Mouse (Mus musculus) ES-E14 (cell line): Measurements from ENCODE around the gene Sox13. TPM values are rescaled to one million over a fixed set of nuclear protein-coding genes. Genes with fewer than 3 reads are reported as not detected.

Experiments
- DNase-seq: peaks from one replicate; pipeline ENCODE4 v3.0.0-alpha.2; 2013; ENCODE audit warnings: low read depth, low spot score
- H3K27ac ChIP-seq: 2 replicates; pipeline ENCODE4 v1.5.1; 2012; ENCODE audit warnings: low read depth, mild to moderate bottlenecking, low read length, moderate library complexity, mixed read lengths; ENCODE audit not compliant: poor library complexity, insufficient read depth, severe bottlenecking
- H3K36me3 ChIP-seq: 2 replicates; pipeline ENCODE4 v1.6.1; 2012; ENCODE audit warnings: mild to moderate bottlenecking, low read length, moderate library complexity, mixed read lengths; ENCODE audit not compliant: control insufficient read depth, poor library complexity, insufficient read depth, severe bottlenecking
- H3K4me1 ChIP-seq, 2 experiments: fragments of 150-350 bp in 1 of 2; sonication (generic) in 1 of 2; 2 replicates each; pipeline ENCODE4 v1.6.1; 2012; ENCODE audit warnings: low read length in 2 of 2, mild to moderate bottlenecking in 1 of 2, mixed read lengths in 1 of 2; ENCODE audit not compliant: control insufficient read depth in 2 of 2, insufficient read depth in 2 of 2, poor library complexity in 1 of 2
- H3K4me3 ChIP-seq, 2 experiments: fragments of 150-350 bp in 1 of 2; sonication (generic) in 1 of 2; 2 replicates each; pipeline ENCODE4 v1.5.1; 2012; ENCODE audit warnings: low read length in 2 of 2, low read depth in 1 of 2, mild to moderate bottlenecking in 1 of 2, mixed read lengths in 1 of 2; ENCODE audit not compliant: insufficient read depth in 1 of 2, poor library complexity in 1 of 2, severe bottlenecking in 1 of 2
- H3K9ac ChIP-seq: 2 replicates; pipeline ENCODE4 v1.6.1; 2012; ENCODE audit warnings: low read depth, mild to moderate bottlenecking, low read length, mixed read lengths; ENCODE audit not compliant: poor library complexity, insufficient read depth, severe bottlenecking
- H3K9me3 ChIP-seq: fragments of 150-350 bp; sonication (generic); 2 replicates; pipeline ENCODE4 v1.6.1; 2012; ENCODE audit warnings: low read depth, mild to moderate bottlenecking, low read length; ENCODE audit not compliant: control insufficient read depth, insufficient read depth
- CHD2 ChIP-seq: IDR thresholded peaks from 2 replicates; pipeline ENCODE4 v1.6.1; 2014; ENCODE audit warnings: mild to moderate bottlenecking, low read depth, low read length, inconsistent platforms
- HCFC1 ChIP-seq: IDR thresholded peaks from 2 replicates; pipeline ENCODE4 v1.6.1; 2012; ENCODE audit warnings: low read length, inconsistent platforms, borderline replicate concordance; ENCODE audit not compliant: insufficient read depth
- MAFK ChIP-seq: IDR thresholded peaks from 2 replicates; pipeline ENCODE4 v1.6.1; 2014; ENCODE audit warnings: mild to moderate bottlenecking, low read depth, low read length, inconsistent platforms; ENCODE audit not compliant: insufficient read depth
- ZC3H11A ChIP-seq: IDR thresholded peaks from 2 replicates; pipeline ENCODE4 v1.6.1; 2012; ENCODE audit warnings: low read depth, mild to moderate bottlenecking, inconsistent platforms, low read length, borderline replicate concordance
- ZNF384 ChIP-seq: IDR thresholded peaks from 2 replicates; pipeline ENCODE4 v1.6.1; 2012; ENCODE audit warnings: low read depth, low read length, inconsistent platforms
- in situ Hi-C, 2 experiments: fragments of 600-800 bp; cut with MboI; formaldehyde crosslinking; loops; one replicate each; pipeline ENCODE4 v1.15.1; 2025; ENCODE audit warnings: low sequenced_read_pairs in 2 of 2, inconsistent platforms in 1 of 2; ENCODE audit not compliant: unreplicated experiment in 2 of 2
- total RNA-seq: library from RNA; depleted of rRNA; stranded (reverse); fragments of 300-350 nt; gene quantifications from 2 replicates; pipeline ENCODE4 v1.2.3, GENCODE M21; 2012

The Sox13 gene
- total RNA-seq, 1 experiment: 11.1 TPM

DNA sequence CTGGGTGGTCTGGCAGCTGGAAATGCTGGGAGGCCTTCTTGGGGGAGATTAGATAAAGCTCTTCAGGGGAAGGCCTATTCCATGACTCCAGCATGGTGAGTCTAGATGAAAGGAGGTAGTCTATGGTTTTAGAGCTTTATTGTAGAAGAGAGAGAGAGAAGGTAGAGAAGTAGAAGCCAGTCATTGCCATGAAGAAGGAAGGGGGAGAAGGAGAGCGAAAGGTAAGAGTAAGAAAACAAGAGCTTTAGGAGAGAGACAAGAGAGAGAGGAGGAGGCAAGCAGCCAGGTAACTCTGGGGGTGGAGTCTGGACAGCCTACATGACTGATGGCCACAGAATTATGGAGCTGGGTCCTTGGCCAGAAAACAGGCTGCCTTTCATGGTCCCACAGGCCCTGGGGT is 74.0 kb downstream of the Sox13 start, which contains the start of gene Ren1:
Gene Ren1 (plus strand): TSS at position 301 of the 400 bp plus-strand sequence.
- in situ Hi-C loops: loop anchor here (5.0 to 25.0 kb wide), 3 partner anchors 33 to 188 kb away; partner anchors contain the start of gene Plekha6 (in 1 of the 2)
- Histone ChIP-seq H3K4me3 (no peak within 1 kb of the TSS), H3K9me3 (no peaks in the 10 kb centered on the region), H3K9ac (no peak within 1 kb of the TSS), H3K36me3 (no peaks in the 10 kb centered on the region), H3K4me1 (peaks cover 0 to 6% of the 10 kb centered on the region in 2 experiments; a peak in 1 of 4 replicates), H3K27ac (no peak within 1 kb of the TSS)
- DNase-seq: no peak
- TF ChIP-seq HCFC1: no peak
- no peak for TF ChIP-seq ZNF384
- TF ChIP-seq CHD2: no peak
- no peak for TF ChIP-seq ZC3H11A
- TF ChIP-seq MAFK: no peak

DNA sequence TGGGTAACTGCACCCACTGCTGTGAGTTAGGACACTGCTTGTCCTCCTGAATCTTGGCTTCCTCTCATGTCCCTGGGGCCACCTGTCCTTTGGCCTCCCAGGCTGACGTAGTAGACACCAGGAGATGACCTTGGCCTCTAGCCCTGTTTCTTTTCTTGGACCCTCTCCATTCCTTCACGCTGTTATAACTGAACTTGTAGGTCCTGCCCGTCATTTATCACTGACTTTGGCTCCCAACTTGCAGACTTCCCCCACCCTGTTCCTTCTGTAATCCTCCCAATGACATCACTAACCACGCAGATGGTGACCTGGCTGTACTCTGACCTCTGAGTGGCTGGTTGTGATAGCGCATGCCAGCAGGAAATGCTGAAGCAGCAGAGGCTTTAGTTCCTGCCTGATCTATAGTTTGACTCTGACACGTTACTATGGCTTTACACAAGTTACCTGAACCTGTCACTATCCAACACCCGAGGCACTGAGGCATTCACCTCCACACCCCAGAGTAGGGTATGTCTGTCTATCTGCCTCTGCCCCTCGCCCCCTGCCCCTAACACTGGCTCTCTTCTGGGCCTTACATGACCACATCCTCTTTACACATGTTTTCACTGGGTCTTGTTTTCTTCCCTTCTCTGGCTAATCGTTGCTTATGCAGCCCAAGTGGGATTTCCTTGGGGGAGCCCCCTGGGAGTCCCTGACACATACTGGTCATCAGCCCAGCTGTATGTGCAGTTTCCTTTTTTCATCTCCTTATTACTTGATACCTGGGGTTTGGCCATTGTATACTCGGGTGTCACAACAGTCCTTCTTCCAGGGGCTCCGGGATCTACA is 76.3 kb downstream of the Sox13 start:
- no peak overlapping the region for H3K27ac ChIP-seq
- no peak for DNase-seq
- no peak overlapping the region for H3K9ac ChIP-seq
- H3K4me1 ChIP-seq: peaks cover 0 to 6% of the 10 kb centered on the region in 2 experiments; a peak in 1 of 4 replicates
- TF ChIP-seq ZC3H11A (no peak), MAFK (peak; percentile 16; the same call in 1 of the 2 replicates)
- H3K4me3 ChIP-seq: no peak overlapping the region
- no peaks in the 10 kb centered on the region for H3K9me3 ChIP-seq
- in situ Hi-C loops: no loop called here
- H3K36me3 ChIP-seq: no peaks in the 10 kb centered on the region

DNA sequence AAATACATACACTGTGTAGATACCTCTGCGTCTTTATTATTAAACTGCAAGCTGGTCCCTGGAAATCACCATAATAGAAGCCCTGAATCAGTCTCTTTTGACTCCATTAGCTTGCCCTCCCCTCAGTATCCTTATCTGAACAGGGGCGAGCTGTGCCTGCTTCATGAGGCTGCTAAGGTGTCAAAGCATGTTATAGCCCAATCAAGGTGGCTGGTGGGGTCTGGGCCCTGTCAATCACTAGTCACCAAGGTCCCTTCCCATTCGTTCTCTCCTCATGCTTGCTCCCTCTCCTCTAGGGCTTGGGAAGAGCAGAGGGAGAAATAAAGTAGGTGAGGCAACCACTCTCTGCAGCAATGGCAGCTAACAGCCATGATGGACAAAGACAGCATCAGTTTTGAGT is 77.0 kb downstream of the Sox13 start:
- in situ Hi-C loops: no loop called here
- H3K9ac ChIP-seq: no peak overlapping the region
- no peaks in the 10 kb centered on the region for H3K36me3 ChIP-seq
- peaks cover 0 to 6% of the 10 kb centered on the region in 2 experiments; a peak in 1 of 4 replicates for H3K4me1 ChIP-seq
- DNase-seq: no peak
- H3K9me3 ChIP-seq: no peaks in the 10 kb centered on the region
- H3K27ac ChIP-seq: no peak overlapping the region
- TF ChIP-seq ZC3H11A (no peak), HCFC1 (no peak), ZNF384 (no peak), CHD2 (no peak), MAFK (no peak)
- H3K4me3 ChIP-seq: no peak overlapping the region

DNA sequence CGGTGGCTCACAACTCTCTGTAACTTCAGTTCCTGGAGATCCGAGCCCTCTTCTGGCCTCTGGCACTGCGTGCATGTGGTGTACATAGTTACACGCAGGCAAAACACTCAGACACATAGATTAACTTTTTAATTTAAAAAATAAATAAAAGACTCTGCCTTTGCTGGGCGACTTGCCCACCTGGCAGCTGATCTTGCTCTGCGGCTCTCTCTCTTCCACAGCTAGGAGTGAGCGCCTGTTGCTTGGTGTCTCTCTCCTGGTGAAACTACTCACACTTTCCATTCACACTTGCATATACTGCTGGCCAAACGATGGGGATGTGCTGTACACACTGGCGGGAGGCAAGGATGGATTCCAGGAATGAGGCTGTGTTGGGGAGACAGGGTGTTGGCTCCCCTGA is 77.6 kb downstream of the Sox13 start:
- Histone ChIP-seq H3K27ac (no peak overlapping the region), H3K4me3 (no peak overlapping the region), H3K9ac (no peak overlapping the region), H3K4me1 (peaks cover 0 to 6% of the 10 kb centered on the region in 2 experiments; a peak in 2 of 4 replicates), H3K36me3 (no peaks in the 10 kb centered on the region), H3K9me3 (no peaks in the 10 kb centered on the region)
- no peak for DNase-seq
- no peak for TF ChIP-seq MAFK
- TF ChIP-seq CHD2: no peak
- TF ChIP-seq ZC3H11A: no peak
- no peak for TF ChIP-seq HCFC1
- TF ChIP-seq ZNF384: no peak
- in situ Hi-C loops: no loop called here
